ENCODE assay signal across 9 mouse cellular contexts in the genomic region with DNA sequence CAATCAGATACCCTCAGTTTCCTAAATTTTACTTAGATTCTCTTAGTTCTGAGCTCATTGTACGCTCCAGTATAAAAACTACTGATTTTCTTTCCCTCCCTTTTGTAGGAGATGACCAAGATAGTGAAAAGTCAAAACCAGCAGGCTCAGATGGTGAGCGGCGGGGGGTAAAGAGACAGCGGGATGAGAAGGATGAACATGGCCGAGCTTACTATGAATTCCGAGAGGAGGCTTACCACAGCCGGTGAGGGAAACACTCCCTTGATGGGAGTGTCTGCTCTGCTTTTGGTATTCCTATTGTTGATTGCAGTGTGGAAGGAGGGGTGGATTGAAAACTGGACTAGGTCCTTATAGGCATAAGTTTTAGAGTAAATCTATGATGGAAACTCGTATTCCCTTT. TPM values are rescaled to one million over a fixed set of nuclear protein-coding genes. Genes with fewer than 3 reads are reported as not detected.
DNase-seq lines count a peak whose midpoint lies in the region; ATAC-seq and TF ChIP-seq lines count a peak whose summit lies in the region.
"Had no signal": no experiment of that assay in that cellular context is flagged by ENCODE, and none has a peak within 500 bp of the region (broad histone marks: within the 10 kb centered on the region; RNA-seq: fewer than 3 reads in every experiment).

No protein-coding gene starts in this region.

- WGBS in forebrain, embryonic 11.5 days = 86% methylated on average over 8 of the region's 8 CpGs
- 86% methylated on average over 8 of the region's 8 CpGs for WGBS in liver, embryonic 14.5 days (ENCODE audit: insufficient replicate concordance)

- ATAC-seq in forebrain, embryonic 11.5 days (replicated peaks; ENCODE audit: low FRiP score) = no peak
- no peak for ATAC-seq in liver, embryonic 14.5 days (ENCODE audit: insufficient read depth)

- peaks cover 48% of the 10 kb centered on the region for H3K4me1 ChIP-seq in E14TG2a.4 (replicated peaks; ENCODE audit: low read depth, low read length)
- H3K4me1 ChIP-seq in forebrain, embryonic 11.5 days (replicated peaks; ENCODE audit: control insufficient read depth, insufficient read depth, low read length) = peaks cover 12% of the 10 kb centered on the region; the same call in 1 of the 2 replicates
- peaks cover 8 to 14% of the 10 kb centered on the region in 2 experiments for H3K4me1 ChIP-seq in liver, embryonic 14.5 days (replicated peaks; ENCODE audit: control insufficient read depth in 2 of 2, insufficient read depth in 2 of 2, low read length in 1 of 2)

- no peak overlapping the region for H3K27ac ChIP-seq in gastrocnemius, adult 2 months
- no peak overlapping the region for H3K27ac ChIP-seq in forebrain, embryonic 11.5 days (ENCODE audit: low read depth, low read length)
- H3K27ac ChIP-seq in liver, embryonic 14.5 days = no peak overlapping the region

- H3K36me3 ChIP-seq in E14TG2a.4 (ENCODE audit: insufficient read depth, low read length) = peaks cover 76% of the 10 kb centered on the region
- peaks cover 27% of the 10 kb centered on the region for H3K36me3 ChIP-seq in forebrain, embryonic 11.5 days (ENCODE audit: control insufficient read depth, insufficient read depth, low read length)
- peaks cover 62% of the 10 kb centered on the region for H3K36me3 ChIP-seq in liver, embryonic 14.5 days (replicated peaks; ENCODE audit: control insufficient read depth, insufficient read depth, low read depth)

- H3K9me3 ChIP-seq in E14TG2a.4 (ENCODE audit: low read length) = no peaks in the 10 kb centered on the region
- no peaks in the 10 kb centered on the region for H3K9me3 ChIP-seq in forebrain, embryonic 11.5 days (ENCODE audit: control insufficient read depth, low read length)
- H3K9me3 ChIP-seq in liver, embryonic 14.5 days (ENCODE audit: control insufficient read depth, low read length) = no peaks in the 10 kb centered on the region

- intact Hi-C loops in gastrocnemius, adult 2 months (cut with DNase I) = no loop called here

- no peak for TF ChIP-seq EP300 in liver, embryonic 14.5 days (IDR thresholded peaks at IDR 0.05; ENCODE audit: low read depth)

- no peak for DNase-seq in gastrocnemius, adult 2 months
- DNase-seq in gastrocnemius, adult 8-10 months (ENCODE audit: low spot score in 2 of 2) = no peak
- DNase-seq in forebrain, embryonic 11.5 days (ENCODE audit: low spot score) = no peak
- DNase-seq in liver, embryonic 14.5 days (ENCODE audit: low read depth in 3 of 3, low spot score in 3 of 3) = no peak
- DNase-seq in spleen, postnatal 14 days (ENCODE audit: low spot score in 2 of 2) = no peak
- DNase-seq in adrenal gland, adult 18-20 months (ENCODE audit: low spot score in 2 of 2) = no peak
- DNase-seq in layer of hippocampus, adult 9-11 months = no peak

- H3K9ac ChIP-seq in forebrain, embryonic 11.5 days (ENCODE audit: low read length) = peak overlapping the region; percentile 23; the same call in 1 of the 2 replicates
- H3K9ac ChIP-seq in liver, embryonic 14.5 days (replicated peaks) = peak overlapping the region; percentile 20; the same call in 1 of the 2 replicates

- H3K4me3 ChIP-seq in gastrocnemius, adult 2 months = peak overlapping the region; percentile 86
- peak overlapping the region; percentile 32; the same call in 1 of the 2 replicates for H3K4me3 ChIP-seq in E14TG2a.4 (replicated peaks; ENCODE audit: low read length)
- H3K4me3 ChIP-seq in forebrain, embryonic 11.5 days (ENCODE audit: low read depth, low read length) = peak overlapping the region; percentile 100; the same call in 1 of the 2 replicates
- H3K4me3 ChIP-seq in liver, embryonic 14.5 days (ENCODE audit: insufficient read depth in 1 of 2, low read depth in 2 of 2, low read length in 2 of 2) = peak overlapping the region; percentile 15 to 96

- no peaks in the 10 kb centered on the region for H3K27me3 ChIP-seq in E14TG2a.4 (ENCODE audit: insufficient read depth, low read length)
- H3K27me3 ChIP-seq in forebrain, embryonic 11.5 days (ENCODE audit: control insufficient read depth, insufficient read depth, low read length) = no peaks in the 10 kb centered on the region
- no peaks in the 10 kb centered on the region for H3K27me3 ChIP-seq in liver, embryonic 14.5 days (ENCODE audit: control insufficient read depth, insufficient read depth, low read length)

- no peak for TF ChIP-seq CTCF in gastrocnemius, adult 2 months (IDR thresholded peaks at IDR 0.05)
- no peak for TF ChIP-seq CTCF in E14TG2a.4 (conservative IDR thresholded peaks at IDR 0.05; ENCODE audit: low read length)
- TF ChIP-seq CTCF in liver, embryonic 14.5 days (IDR thresholded peaks at IDR 0.05; ENCODE audit: low read depth) = no peak

- H3K4me2 ChIP-seq in forebrain, embryonic 11.5 days (ENCODE audit: low read depth, low read length, severe bottlenecking) = peak overlapping the region; percentile 79
- H3K4me2 ChIP-seq in liver, embryonic 14.5 days (ENCODE audit: low read depth) = peak overlapping the region; percentile 91

RNA-seq across cellular contexts. Expression of a gene that starts 2.9 kb away (rescaled TPM):
- 10 to 100 TPM; 40.1 to 49.4 TPM for total RNA-seq in gastrocnemius, adult 2 months (2021)
- total RNA-seq in gastrocnemius, adult 8-10 months (2022) = 10 to 100 TPM; 38.1 to 45.6 (median 44.3) TPM
- polyA plus RNA-seq in forebrain, embryonic 11.5 days (2014; fragmentation: Nextera tagmentation; extraction: Ambion mirVana) = 6.7 and 7.8 TPM in 2 replicates
- polyA plus RNA-seq in liver, embryonic 14.5 days (2012; rRNA removed) = 20.5 and 39.5 TPM in 2 replicates
- polyA plus RNA-seq in liver, embryonic 14.5 days (2014; fragmentation: Nextera tagmentation; extraction: Ambion mirVana) = 2.8 TPM in 2 replicates
- 10 to 100 TPM; 62.6 to 72.1 TPM for total RNA-seq in adrenal gland, adult 18-20 months (2021)

RNA-seq across cellular contexts. Expression of a gene that starts 3.6 kb away (rescaled TPM):
- 10 to 100 TPM; 11.9 to 12.6 TPM for total RNA-seq in gastrocnemius, adult 2 months (2021)
- 10 to 100 TPM; 11.4 to 12.7 (median 11.9) TPM for total RNA-seq in gastrocnemius, adult 8-10 months (2022)
- polyA plus RNA-seq in forebrain, embryonic 11.5 days (2014; fragmentation: Nextera tagmentation; extraction: Ambion mirVana) = 75.7 and 80.8 TPM in 2 replicates
- polyA plus RNA-seq in liver, embryonic 14.5 days (2012; rRNA removed) = 11.4 and 16.9 TPM in 2 replicates
- 17.1 and 18.0 TPM in 2 replicates for polyA plus RNA-seq in liver, embryonic 14.5 days (2014; fragmentation: Nextera tagmentation; extraction: Ambion mirVana)
- 10 to 100 TPM; 35.3 to 39.4 TPM for total RNA-seq in adrenal gland, adult 18-20 months (2021)

RNA-seq across cellular contexts. Expression of a gene that starts 6.9 kb away (rescaled TPM):
- not detected for total RNA-seq in gastrocnemius, adult 2 months (2021)
- total RNA-seq in gastrocnemius, adult 8-10 months (2022) = 1 to 10 TPM in 1 of 4 experiments, not detected in 3; 2.0 TPM
- not detected in 2 replicates for polyA plus RNA-seq in forebrain, embryonic 11.5 days (2014; fragmentation: Nextera tagmentation; extraction: Ambion mirVana)
- 1.3 TPM in 1 of 2 replicates, not detected in the other for polyA plus RNA-seq in liver, embryonic 14.5 days (2012; rRNA removed)
- polyA plus RNA-seq in liver, embryonic 14.5 days (2014; fragmentation: Nextera tagmentation; extraction: Ambion mirVana) = not detected in 2 replicates
- not detected for total RNA-seq in adrenal gland, adult 18-20 months (2021)
- polyA plus RNA-seq: cortical plate, adult 2 months had no signal

RNA-seq across cellular contexts. Expression of a gene that starts 14.6 kb away (rescaled TPM):
- 10 to 100 TPM; 16.8 to 18.4 TPM for total RNA-seq in gastrocnemius, adult 2 months (2021)
- total RNA-seq in gastrocnemius, adult 8-10 months (2022) = 10 to 100 TPM; 14.7 to 23.9 (median 20.0) TPM
- polyA plus RNA-seq in forebrain, embryonic 11.5 days (2014; fragmentation: Nextera tagmentation; extraction: Ambion mirVana) = 55.0 and 56.3 TPM in 2 replicates
- 19.7 and 26.5 TPM in 2 replicates for polyA plus RNA-seq in liver, embryonic 14.5 days (2012; rRNA removed)
- polyA plus RNA-seq in liver, embryonic 14.5 days (2014; fragmentation: Nextera tagmentation; extraction: Ambion mirVana) = 23.6 and 25.2 TPM in 2 replicates
- 100 to 1,000 TPM; 144 to 158 TPM for total RNA-seq in adrenal gland, adult 18-20 months (2021)

RNA-seq across cellular contexts. Expression of a gene that starts 16.3 kb away (rescaled TPM):
- not detected for total RNA-seq in gastrocnemius, adult 2 months (2021)
- not detected for total RNA-seq in gastrocnemius, adult 8-10 months (2022)
- polyA plus RNA-seq in forebrain, embryonic 11.5 days (2014; fragmentation: Nextera tagmentation; extraction: Ambion mirVana) = 83.4 and 92.6 TPM in 2 replicates
- polyA plus RNA-seq in liver, embryonic 14.5 days (2012; rRNA removed) = 0.04 and 0.22 TPM in 2 replicates
- 0.14 TPM in 2 replicates for polyA plus RNA-seq in liver, embryonic 14.5 days (2014; fragmentation: Nextera tagmentation; extraction: Ambion mirVana)
- total RNA-seq in adrenal gland, adult 18-20 months (2021) = 1 to 10 TPM; 5.9 to 6.9 TPM

Comparison
In these comparisons a context has a peak if more than half of its experiments do, and no peak if none do; other contexts are left out.
1. H3K4me3 ChIP-seq: peak in every context shown above with its lines; median percentile 100 in forebrain, embryonic 11.5 days; 86 in gastrocnemius, adult 2 months; 56 in liver, embryonic 14.5 days; 32 in E14TG2a.4.